Mouse (Mus musculus) liver, adult 2 months (tissue): ENCODE data around the gene Gusb. TPM values are rescaled to one million over a fixed set of nuclear protein-coding genes. Genes with fewer than 3 reads are reported as not detected.

Experiments used
- DNase-seq: peaks from one replicate; pipeline ENCODE4 v3.0.0-alpha.2; 2011; ENCODE audit warnings: low read depth, low spot score; ENCODE audit errors: extremely low read depth
- H3K27ac ChIP-seq: fragments of 200-500 bp; replicated peaks from 2 replicates; pipeline ENCODE4 v1.5.1; 2012; ENCODE audit warnings: low read depth, mild to moderate bottlenecking, control low read depth, inconsistent platforms, low read length; ENCODE audit not compliant: insufficient read depth
- H3K27me3 ChIP-seq: fragments of 200-500 bp; 2 replicates; pipeline ENCODE4 v1.6.1; 2012; ENCODE audit warnings: mild to moderate bottlenecking, moderate library complexity, low read length, inconsistent platforms; ENCODE audit not compliant: control insufficient read depth, insufficient read depth
- H3K36me3 ChIP-seq: fragments of 200-500 bp; 2 replicates; pipeline ENCODE4 v1.6.1; 2012; ENCODE audit warnings: low read length, inconsistent platforms; ENCODE audit not compliant: control insufficient read depth, insufficient read depth
- H3K4me1 ChIP-seq: fragments of 200-500 bp; 2 replicates; pipeline ENCODE4 v1.6.1; 2011; ENCODE audit warnings: low read length; ENCODE audit not compliant: control insufficient read depth, insufficient read depth
- H3K4me3 ChIP-seq: fragments of 200-500 bp; 2 replicates; pipeline ENCODE4 v1.5.1; 2011; ENCODE audit warnings: low read depth, mild to moderate bottlenecking, control low read depth, low read length, moderate library complexity; ENCODE audit not compliant: insufficient read depth
- H3K79me2 ChIP-seq: fragments of 200-500 bp; 2 replicates; pipeline ENCODE4 v1.6.1; 2012; ENCODE audit warnings: inconsistent platforms, mild to moderate bottlenecking, low read length, moderate library complexity; ENCODE audit not compliant: control insufficient read depth, insufficient read depth
- H3K9ac ChIP-seq: fragments of 200-500 bp; 2 replicates; pipeline ENCODE4 v1.6.1; 2012; ENCODE audit warnings: low read depth, mild to moderate bottlenecking, control low read depth, inconsistent platforms, low read length
- CTCF ChIP-seq: fragments of 200-500 bp; IDR thresholded peaks from 2 replicates; pipeline ENCODE4 v1.5.1; 2011; ENCODE audit warnings: low read depth, low read length, control low read depth
- POLR2A ChIP-seq: fragments of 200-500 bp; IDR thresholded peaks from 2 replicates; pipeline ENCODE4 v1.6.1; 2011; ENCODE audit warnings: low read length, control low read depth; ENCODE audit not compliant: insufficient read depth; ENCODE audit errors: extremely low read depth
- WGBS: fragments of 180-500 bp; shearing (Covaris S2); methylation state at CpG from one replicate; pipeline ENCODE4 v1.1.7; 2018; 5-methylcytosine and 5-hydroxymethylcytosine counted together
- polyA plus RNA-seq: library from polyadenylated mRNA; depleted of rRNA; stranded (reverse); fragments of >200 nt; gene quantifications from 2 replicates; pipeline ENCODE4 v1.2.3, GENCODE M21; 2012
- total RNA-seq: library from RNA; depleted of rRNA; stranded (reverse); fragments of >200 nt; gene quantifications from 2 replicates; pipeline ENCODE4 v1.2.3, GENCODE M21; 2014

Gusb gene
- total and polyA plus RNA-seq, 2 experiments: 13.6 to 17.6 TPM

- Histone ChIP-seq H3K36me3 (peaks cover 24% of the 10 kb centered on the region), H3K4me1 (no peaks in the 10 kb centered on the region), H3K27ac (no peak overlapping the region), H3K4me3 (no peak overlapping the region), H3K9ac (no peak overlapping the region), H3K27me3 (no peaks in the 10 kb centered on the region), H3K79me2 (no peaks in the 10 kb centered on the region)
- TF ChIP-seq CTCF: no peak
- no peak for TF ChIP-seq POLR2A
- WGBS: 58% methylated on average over 6 of the region's 6 CpGs
- DNase-seq: peak; percentile 92
Observed at GRCm38 (mm10) chr5:130008034-130008590, 5.3 kb upstream of the Gusb start.

GRCm38 (mm10) chr5:130007344-130007743, 4.5 kb upstream of the Gusb start:
- TF ChIP-seq POLR2A (no peak), CTCF (0 out of 2 replicates have a peak, but pooled peaks have one; percentile 9)
- no peak for DNase-seq
- no peaks in the 10 kb centered on the region for H3K27me3 ChIP-seq

GRCm38 (mm10) chr5:130003229-130003628, 380 bp upstream of the Gusb start:
- DNase-seq: no peak
- WGBS: 42% methylated on average over 7 of the region's 7 CpGs
- no peaks in the 10 kb centered on the region for H3K36me3 ChIP-seq
- H3K27me3 ChIP-seq: no peaks in the 10 kb centered on the region
- TF ChIP-seq POLR2A: no peak
- TF ChIP-seq CTCF: no peak
- H3K4me1 ChIP-seq: no peaks in the 10 kb centered on the region
- H3K4me3 ChIP-seq: no peak overlapping the region
- no peaks in the 10 kb centered on the region; the same call in 1 of the 2 replicates for H3K79me2 ChIP-seq
- 0 out of 2 replicates have a peak overlapping the region, but pooled peaks have one; percentile 36 for H3K9ac ChIP-seq
- peak overlapping the region; percentile 56 for H3K27ac ChIP-seq

More at GRCm38 (mm10) chr5:130007344-130007743, 4.5 kb upstream of the Gusb start:
- Histone ChIP-seq H3K36me3 (peaks cover 16% of the 10 kb centered on the region), H3K27ac (no peak overlapping the region), H3K79me2 (no peaks in the 10 kb centered on the region; the same call in 1 of the 2 replicates), H3K4me1 (no peaks in the 10 kb centered on the region), H3K9ac (no peak overlapping the region), H3K4me3 (no peak overlapping the region)
- 58% methylated on average over 1 of the region's 1 CpGs for WGBS

GRCm38 (mm10) chr5:130001356-130001987, 1.4 kb downstream of the Gusb start:
- no peak for TF ChIP-seq POLR2A
- Histone ChIP-seq H3K27ac (no peak overlapping the region), H3K79me2 (no peaks in the 10 kb centered on the region; the same call in 1 of the 2 replicates), H3K4me3 (no peak overlapping the region), H3K27me3 (no peaks in the 10 kb centered on the region), H3K9ac (no peak overlapping the region), H3K4me1 (no peaks in the 10 kb centered on the region), H3K36me3 (peaks cover 3% of the 10 kb centered on the region; the same call in 1 of the 2 replicates)
- no peak for DNase-seq
- 76% methylated on average over 5 of the region's 5 CpGs for WGBS

- DNase-seq: no peak
- Histone ChIP-seq H3K4me1 (no peaks in the 10 kb centered on the region), H3K27me3 (no peaks in the 10 kb centered on the region), H3K4me3 (no peak overlapping the region), H3K79me2 (no peaks in the 10 kb centered on the region; the same call in 1 of the 2 replicates), H3K27ac (no peak overlapping the region), H3K36me3 (peaks cover 3% of the 10 kb centered on the region; the same call in 1 of the 2 replicates), H3K9ac (no peak overlapping the region)
- TF ChIP-seq CTCF (no peak), POLR2A (no peak)
- WGBS: 94% methylated on average over 12 of the region's 12 CpGs
Observed at GRCm38 (mm10) chr5:130000735-130001134, 2.1 kb downstream of the Gusb start.

- no peak overlapping the region for H3K4me3 ChIP-seq
- H3K4me1 ChIP-seq: no peaks in the 10 kb centered on the region
- no peak overlapping the region for H3K27ac ChIP-seq
- DNase-seq: peak; percentile 57
- H3K36me3 ChIP-seq: peaks cover 3% of the 10 kb centered on the region; the same call in 1 of the 2 replicates
- H3K79me2 ChIP-seq: no peaks in the 10 kb centered on the region; the same call in 1 of the 2 replicates
- TF ChIP-seq CTCF: peak; percentile 95
- no peak for TF ChIP-seq POLR2A
- no peak overlapping the region for H3K9ac ChIP-seq
- WGBS: 31% methylated on average over 4 of the region's 4 CpGs
- no peaks in the 10 kb centered on the region for H3K27me3 ChIP-seq
Observed at GRCm38 (mm10) chr5:129999097-129999496, 3.8 kb downstream of the Gusb start.
